Mouse (Mus musculus): ENCODE measurements at regions not wholly inside any gene's neighbourhood (a gene's known extent, or its start where the extent isn't known, plus 50 kb on each side); places are given as distances from the start of the nearest gene placed in this dataset.
"Not testable (repeated sequence)": the region's sequence is repeated elsewhere in the genome, so short reads cannot be mapped to it uniquely, and the experiment has no call there.

DNA sequence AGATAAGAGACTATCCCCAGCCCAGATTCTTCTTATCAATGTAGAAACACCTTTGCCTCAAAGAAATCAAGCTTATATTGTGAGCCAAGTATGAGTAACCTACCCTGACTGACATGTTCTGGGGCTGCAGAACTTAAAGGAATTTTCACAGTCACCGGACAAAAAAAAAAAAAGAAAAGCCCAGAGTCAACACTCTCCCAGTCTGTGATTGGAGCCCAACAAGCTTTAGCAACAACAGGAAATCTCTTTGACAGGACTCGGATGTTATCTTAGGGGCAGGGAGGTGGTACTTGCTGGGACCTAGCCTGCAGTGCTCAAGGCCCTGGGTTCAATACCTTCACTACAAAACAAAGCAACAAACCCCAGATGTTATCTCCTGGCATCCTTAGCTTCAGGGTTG, 114.2 kb downstream of the Nectin1 start:
- Histone ChIP-seq H3K4me3 (ENCODE audit: low read length) (no peak overlapping the region), H3K36me3 (ENCODE audit: insufficient read depth, low read length) (no peaks in the 10 kb centered on the region), H3K9me3 (ENCODE audit: low read length) (no peaks in the 10 kb centered on the region), H3K4me1 (ENCODE audit: insufficient read depth, low read length) (no peaks in the 10 kb centered on the region), H3K9ac (replicated peaks; ENCODE audit: low read length) (no peak overlapping the region), H3K4me2 (ENCODE audit: low read depth, low read length) (no peak overlapping the region), H3K27ac (no peak overlapping the region), H3K27me3 (ENCODE audit: insufficient read depth, low read length) (0 out of 2 replicates have a peak, but pooled peaks cover 4% of the 10 kb centered on the region)
- TF ChIP-seq CTCF (IDR thresholded peaks at IDR 0.05; ENCODE audit: low read depth), result no peak
- ATAC-seq (no peak), DNase-seq (ENCODE audit: low spot score) (no peak)
- WGBS, result 75% methylated on average over 2 of the region's 2 CpGs

DNA sequence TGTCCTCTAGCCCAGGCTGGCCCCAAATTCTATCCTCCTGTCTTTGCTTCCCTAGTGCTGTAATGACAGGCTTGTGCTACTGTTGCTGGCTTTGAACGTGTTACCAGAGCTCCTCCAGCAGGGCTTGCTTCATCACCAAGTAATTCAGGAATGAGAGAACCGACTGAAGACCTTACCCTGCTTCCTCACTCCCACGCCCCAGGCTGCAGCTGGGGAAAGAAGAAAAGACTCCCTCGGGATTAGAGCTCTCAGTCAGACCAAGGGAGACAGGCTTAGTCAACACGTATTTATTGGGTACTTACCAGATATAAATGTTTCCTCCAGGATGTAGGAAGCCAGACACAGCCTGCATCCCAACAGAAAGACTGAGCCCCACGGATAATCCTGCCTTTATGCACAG, 115.0 kb downstream of the Nectin1 start:
- ATAC-seq (no peak), DNase-seq (ENCODE audit: low spot score) (no peak)
- Histone ChIP-seq H3K4me1 (ENCODE audit: insufficient read depth, low read length) (no peaks in the 10 kb centered on the region), H3K9ac (replicated peaks; ENCODE audit: low read length) (no peak overlapping the region), H3K4me3 (ENCODE audit: low read length) (no peak overlapping the region), H3K27me3 (ENCODE audit: insufficient read depth, low read length) (0 out of 2 replicates have a peak, but pooled peaks cover 4% of the 10 kb centered on the region), H3K4me2 (ENCODE audit: low read depth, low read length) (no peak overlapping the region), H3K36me3 (ENCODE audit: insufficient read depth, low read length) (no peaks in the 10 kb centered on the region), H3K27ac (no peak overlapping the region), H3K9me3 (ENCODE audit: low read length) (no peaks in the 10 kb centered on the region)
- 53% methylated on average over 6 of the region's 6 CpGs for WGBS
- no peak for TF ChIP-seq CTCF (IDR thresholded peaks at IDR 0.05; ENCODE audit: low read depth)

DNA sequence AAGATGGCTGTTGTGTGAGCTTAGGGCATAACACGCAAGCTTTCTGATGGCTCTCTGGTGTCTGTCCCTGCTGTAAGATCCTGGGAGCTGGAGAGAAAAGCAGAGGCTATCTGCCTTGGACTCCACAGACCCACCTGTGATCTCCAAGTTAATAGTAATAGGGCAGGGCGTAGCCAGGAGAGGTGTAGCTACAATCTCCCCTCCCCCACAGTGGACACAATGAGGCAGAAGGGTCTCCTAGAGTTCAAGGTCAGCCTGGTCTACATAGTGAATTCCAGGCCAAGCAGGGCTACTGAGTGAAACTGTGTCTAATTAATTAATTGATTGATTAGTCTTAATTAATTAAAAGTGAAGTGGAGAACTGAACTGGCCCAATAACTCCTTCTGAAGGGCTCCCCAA, 116.5 kb downstream of the Nectin1 start:
- H3K9ac ChIP-seq (replicated peaks; ENCODE audit: low read length), result no peak overlapping the region
- 0 out of 2 replicates have a peak, but pooled peaks cover 4% of the 10 kb centered on the region for H3K27me3 ChIP-seq (ENCODE audit: insufficient read depth, low read length)
- H3K4me1 ChIP-seq (ENCODE audit: insufficient read depth, low read length), result peaks cover 6% of the 10 kb centered on the region; the same call in 1 of the 2 replicates
- no peaks in the 10 kb centered on the region for H3K9me3 ChIP-seq (ENCODE audit: low read length)
- WGBS, result 98% methylated on average over 2 of the region's 2 CpGs
- H3K4me3 ChIP-seq (ENCODE audit: low read length), result no peak overlapping the region
- no peak overlapping the region for H3K27ac ChIP-seq
- ATAC-seq (no peak), DNase-seq (ENCODE audit: low spot score) (no peak)
- TF ChIP-seq CTCF (IDR thresholded peaks at IDR 0.05; ENCODE audit: low read depth), result no peak
- no peaks in the 10 kb centered on the region for H3K36me3 ChIP-seq (ENCODE audit: insufficient read depth, low read length)
- H3K4me2 ChIP-seq (ENCODE audit: low read depth, low read length), result no peak overlapping the region

DNA sequence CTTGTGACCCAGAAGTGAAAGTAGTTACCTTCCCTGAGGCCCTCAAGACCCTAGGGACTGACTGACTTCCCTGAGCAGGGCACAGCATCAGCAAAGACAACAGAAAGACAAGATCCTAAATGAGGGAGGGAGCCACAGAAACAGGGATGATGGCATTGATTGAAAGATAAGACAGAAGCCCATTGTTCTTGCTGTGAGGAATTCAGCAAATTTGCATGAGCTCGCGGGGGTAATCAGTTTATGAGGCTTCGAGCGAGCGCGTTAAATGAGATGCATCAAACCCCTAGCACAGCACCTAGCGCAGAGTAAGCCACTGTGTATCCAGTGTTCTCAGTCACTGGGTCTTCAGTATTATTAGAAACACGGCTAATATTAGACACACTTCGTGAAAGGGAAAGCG, 117.6 kb downstream of the Nectin1 start:
- no peak for TF ChIP-seq CTCF (IDR thresholded peaks at IDR 0.05; ENCODE audit: low read depth)
- ATAC-seq, result no peak
- Histone ChIP-seq H3K27me3 (ENCODE audit: insufficient read depth, low read length) (0 out of 2 replicates have a peak, but pooled peaks cover 4% of the 10 kb centered on the region), H3K9me3 (ENCODE audit: low read length) (no peaks in the 10 kb centered on the region), H3K9ac (replicated peaks; ENCODE audit: low read length) (no peak overlapping the region), H3K4me2 (ENCODE audit: low read depth, low read length) (no peak overlapping the region), H3K4me1 (ENCODE audit: insufficient read depth, low read length) (peaks cover 6% of the 10 kb centered on the region; the same call in 1 of the 2 replicates), H3K4me3 (ENCODE audit: low read length) (no peak overlapping the region), H3K36me3 (ENCODE audit: insufficient read depth, low read length) (no peaks in the 10 kb centered on the region), H3K27ac (no peak overlapping the region)
- DNase-seq (ENCODE audit: low spot score), result no peak
- WGBS, result 26% methylated on average over 10 of the region's 10 CpGs

DNA sequence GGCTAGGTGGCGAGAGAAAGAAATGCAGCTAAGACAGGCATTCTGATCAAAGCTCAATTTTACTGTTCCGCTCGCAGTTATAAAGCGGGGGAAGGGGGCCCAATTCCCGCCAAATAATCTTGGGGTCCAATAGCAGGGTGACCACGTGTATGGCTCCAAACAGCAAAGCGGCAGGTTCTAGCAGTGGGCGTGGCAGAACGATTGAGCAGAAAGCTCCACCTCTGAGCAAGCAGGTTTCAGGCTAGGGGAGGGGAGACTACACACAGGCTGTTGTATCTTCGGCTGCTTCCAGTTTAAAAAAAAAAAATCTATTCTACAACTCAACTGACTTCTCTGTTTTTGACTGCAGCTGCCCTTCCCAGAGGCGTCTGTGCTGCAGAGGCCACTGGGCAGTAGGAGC, 118.2 kb downstream of the Nectin1 start:
- 26% methylated on average over 11 of the region's 11 CpGs for WGBS
- not testable (repeated sequence) for H3K36me3 ChIP-seq (ENCODE audit: insufficient read depth, low read length); H3K27ac ChIP-seq; H3K27me3 ChIP-seq (ENCODE audit: insufficient read depth, low read length); ATAC-seq; H3K4me1 ChIP-seq (ENCODE audit: insufficient read depth, low read length); H3K4me3 ChIP-seq (ENCODE audit: low read length); H3K9me3 ChIP-seq (ENCODE audit: low read length); H3K4me2 ChIP-seq (ENCODE audit: low read depth, low read length); H3K9ac ChIP-seq (replicated peaks; ENCODE audit: low read length); DNase-seq (ENCODE audit: low spot score)

DNA sequence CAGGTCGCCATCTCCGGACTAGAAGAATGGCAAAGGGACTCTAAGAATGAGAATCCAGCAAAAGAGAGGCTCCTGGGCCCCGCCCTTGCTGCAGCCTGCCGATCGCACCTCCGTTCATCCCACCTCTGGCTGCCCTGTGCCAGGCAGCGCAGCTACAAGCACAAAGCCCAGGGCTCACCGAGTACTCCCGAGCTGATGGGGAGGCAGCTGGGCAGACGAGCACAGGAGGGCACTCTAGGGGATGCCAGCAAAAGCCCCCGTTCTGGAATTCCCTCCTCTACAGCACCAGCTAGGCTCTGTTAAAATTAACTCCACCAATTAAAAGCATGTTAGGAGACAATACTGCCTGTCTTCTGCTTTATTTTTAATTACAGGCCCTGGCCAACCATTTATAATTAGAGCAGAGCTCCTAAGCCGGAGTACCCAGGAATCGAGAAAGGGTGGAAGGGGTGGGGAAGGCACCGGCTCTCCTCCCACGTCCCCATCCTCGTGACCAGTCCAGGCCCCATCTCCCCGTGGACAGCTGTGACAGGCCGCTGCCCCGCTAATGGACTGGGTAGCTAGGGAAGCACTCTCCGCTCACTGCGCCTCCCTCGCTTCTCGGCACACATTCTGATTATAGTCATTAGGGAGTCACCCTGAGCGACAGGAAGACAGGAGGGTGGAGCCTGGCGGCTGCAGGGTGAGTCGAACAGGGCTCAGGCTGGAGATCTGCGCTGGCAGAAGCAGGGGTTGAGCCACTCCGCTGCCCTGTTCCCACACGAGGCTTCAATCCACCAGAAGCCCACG, 120.0 kb downstream of the Nectin1 start:
- H3K36me3 ChIP-seq (ENCODE audit: insufficient read depth, low read length), result no peaks in the 10 kb centered on the region
- WGBS, result 4% methylated on average over 30 of the region's 30 CpGs
- H3K9ac ChIP-seq (replicated peaks; ENCODE audit: low read length), result no peak overlapping the region
- 0 out of 2 replicates have a peak, but pooled peaks cover 4% of the 10 kb centered on the region for H3K27me3 ChIP-seq (ENCODE audit: insufficient read depth, low read length)
- no peak for TF ChIP-seq CTCF (IDR thresholded peaks at IDR 0.05; ENCODE audit: low read depth)
- H3K4me3 ChIP-seq (ENCODE audit: low read length), result 0 out of 2 replicates have a peak overlapping the region, but pooled peaks have one; percentile 8
- no peaks in the 10 kb centered on the region for H3K9me3 ChIP-seq (ENCODE audit: low read length)
- peak; percentile 35 for DNase-seq (ENCODE audit: low spot score)
- peak overlapping the region; percentile 36 for H3K4me2 ChIP-seq (ENCODE audit: low read depth, low read length)
- H3K27ac ChIP-seq, result no peak overlapping the region
- H3K4me1 ChIP-seq (ENCODE audit: insufficient read depth, low read length), result peaks cover 6% of the 10 kb centered on the region; the same call in 1 of the 2 replicates
- peak; percentile 70 for ATAC-seq

DNA sequence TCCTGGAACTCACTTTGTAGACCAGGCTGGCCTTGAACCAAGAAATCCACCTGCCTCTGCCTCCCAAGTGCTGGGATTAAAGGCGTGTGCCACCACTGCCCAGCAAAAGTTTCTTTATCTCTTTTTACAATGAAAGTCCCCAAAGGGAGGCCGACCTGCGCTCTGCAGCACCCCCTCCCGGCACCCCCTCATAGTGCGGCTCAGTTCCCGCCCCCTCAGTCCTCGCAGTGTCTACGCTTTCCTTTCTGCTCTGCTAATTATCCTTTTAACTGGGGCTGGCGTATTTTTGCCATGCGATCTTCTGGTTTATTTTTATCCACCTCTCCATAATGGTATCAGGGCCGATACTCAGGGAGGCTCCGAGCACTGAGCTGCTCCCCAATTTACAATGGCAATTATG, 123.0 kb downstream of the Nectin1 start:
- WGBS, result 73% methylated on average over 12 of the region's 12 CpGs
- no peak for TF ChIP-seq CTCF (IDR thresholded peaks at IDR 0.05; ENCODE audit: low read depth)
- Histone ChIP-seq H3K4me1 (ENCODE audit: insufficient read depth, low read length) (peaks cover 6% of the 10 kb centered on the region; the same call in 1 of the 2 replicates), H3K36me3 (ENCODE audit: insufficient read depth, low read length) (no peaks in the 10 kb centered on the region), H3K27me3 (ENCODE audit: insufficient read depth, low read length) (0 out of 2 replicates have a peak, but pooled peaks cover 4% of the 10 kb centered on the region), H3K9ac (replicated peaks; ENCODE audit: low read length) (no peak overlapping the region), H3K4me2 (ENCODE audit: low read depth, low read length) (no peak overlapping the region), H3K27ac (no peak overlapping the region), H3K9me3 (ENCODE audit: low read length) (no peaks in the 10 kb centered on the region), H3K4me3 (ENCODE audit: low read length) (no peak overlapping the region)
- ATAC-seq, result no peak
- no peak for DNase-seq (ENCODE audit: low spot score)

Data from hindbrain, postnatal 0 days (tissue).